Mouse (Mus musculus) brain, embryonic 18.5 days (tissue): Measurements from ENCODE around the gene Pklr.

Experiments used
- DNase-seq: peaks from one replicate; pipeline ENCODE4 v3.0.0-alpha.2; 2012; ENCODE audit warnings: low read depth, low spot score

Pklr gene

DNA sequence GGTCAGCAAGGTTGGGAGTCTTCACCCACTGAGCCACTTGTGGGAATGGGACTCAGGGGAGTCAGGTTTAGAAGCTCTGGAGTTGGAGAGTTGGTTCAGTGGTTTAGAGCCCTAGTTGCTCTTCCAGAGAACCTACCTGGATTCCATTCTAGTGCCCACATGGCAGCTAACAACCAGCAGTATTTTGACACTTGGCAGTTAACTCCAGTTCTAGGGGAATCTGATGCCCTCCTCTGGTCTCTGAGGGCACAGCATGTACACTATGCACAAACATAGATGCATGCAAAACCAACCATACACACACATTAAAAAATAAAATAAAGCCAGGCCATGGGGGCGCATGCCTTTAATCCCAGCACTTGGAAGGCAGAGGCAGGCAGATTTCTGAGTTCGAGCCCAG is 57.9 kb downstream of the Pklr start:
- DNase-seq = no peak
